Mouse (Mus musculus) layer of hippocampus, postnatal 14 days (tissue): ENCODE data around the gene Rnf19b. TPM values are rescaled to one million over a fixed set of nuclear protein-coding genes. Genes with fewer than 3 reads are reported as not detected.

Experiments used
- DNase-seq, 2 experiments: peaks; one replicate each; pipeline ENCODE4 v3.0.0; 2021 to 2022; ENCODE audit warnings: low spot score in 2 of 2, mixed read lengths in 1 of 2
- total RNA-seq, 2 experiments: library from RNA; stranded (reverse); gene quantifications; 2 replicates each; pipeline ENCODE4 v1.2.3; 2021

The Rnf19b gene
- total RNA-seq, 2 experiments from 2014 or later = 51.9 to 54.0 TPM

DNA sequence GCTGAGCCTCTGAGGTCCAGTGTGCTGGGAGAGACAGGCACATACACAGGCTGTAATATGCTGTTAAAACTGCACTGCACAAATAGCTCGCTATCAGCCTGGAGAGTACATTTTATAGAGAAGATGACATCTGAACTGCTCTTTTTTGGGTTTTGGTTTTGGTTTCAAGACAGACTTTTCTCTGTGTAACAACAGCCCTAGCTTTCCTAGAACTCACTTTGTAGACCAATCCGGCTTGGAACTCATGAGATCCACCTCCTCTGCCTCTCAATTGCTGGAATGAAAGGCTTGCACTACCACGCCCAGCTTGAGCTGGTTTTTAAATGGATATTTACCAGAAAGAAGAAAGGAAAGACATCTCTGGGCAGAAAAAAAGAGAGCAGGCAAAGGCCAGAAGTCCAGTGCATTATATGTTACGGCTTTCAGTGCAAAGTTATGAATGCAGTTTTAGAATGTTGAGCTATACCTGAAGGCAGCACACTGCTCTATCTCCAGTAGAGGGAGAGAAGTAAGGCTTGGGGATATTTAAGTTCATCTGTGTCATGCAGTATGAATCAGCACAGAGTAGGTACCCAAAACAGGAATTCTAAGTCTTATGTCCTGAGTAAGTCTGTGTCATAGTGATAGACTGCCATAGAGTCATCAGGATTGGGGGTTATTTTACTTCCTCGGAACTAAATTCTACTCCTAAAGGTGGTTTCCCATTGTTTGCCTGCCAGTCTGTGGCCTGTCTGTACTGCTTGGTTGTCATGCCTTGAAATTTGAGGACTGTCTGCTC lies 9.8 kb downstream of the Rnf19b start:
- DNase-seq = no peak

DNA sequence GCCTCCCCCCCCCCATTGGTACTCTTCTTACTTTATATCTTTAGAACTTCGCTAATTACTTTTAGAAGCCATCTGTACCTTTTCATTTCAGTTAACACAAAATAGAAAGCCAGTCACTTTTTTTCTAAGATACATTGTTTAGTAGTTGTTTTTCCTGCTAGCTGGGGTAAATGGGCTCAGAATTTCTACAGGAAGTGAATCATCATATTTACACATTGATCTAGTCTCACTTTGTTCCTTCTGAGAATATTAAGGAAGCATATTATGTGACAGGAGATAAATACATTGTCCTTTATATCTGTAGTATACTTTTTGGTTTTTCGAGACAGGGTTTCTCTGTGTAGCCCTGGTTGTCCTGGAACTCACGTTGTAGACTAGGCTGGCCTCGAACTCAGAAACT lies 10.8 kb downstream of the Rnf19b start:
- DNase-seq = no peak

DNA sequence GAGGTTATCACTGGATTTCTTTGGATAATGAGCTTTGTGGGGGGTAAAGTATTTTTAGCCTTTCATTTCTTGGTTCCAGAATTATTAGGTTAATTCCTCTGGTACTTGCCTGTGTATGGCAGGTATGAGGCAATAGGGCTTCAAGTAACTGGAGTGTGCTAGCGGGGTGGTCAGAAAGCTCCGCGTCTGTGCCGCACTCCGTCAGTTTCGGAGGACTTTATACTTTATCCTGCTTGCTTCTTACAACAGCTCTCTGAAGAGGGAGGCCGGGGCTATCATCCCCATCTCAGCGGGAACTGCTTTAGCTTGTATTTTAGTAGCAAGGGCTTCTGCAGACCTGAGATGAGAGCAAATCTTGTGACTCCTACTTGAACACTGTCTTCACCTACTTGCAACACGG lies 21.1 kb downstream of the Rnf19b start:
- DNase-seq = no peak

- no peak for DNase-seq
Observed at GRCm38 (mm10) chr4:129081041-129081440, 23.0 kb downstream of the Rnf19b start.

- DNase-seq = peak in 1 of 2 experiments; percentile 46
Observed at GRCm38 (mm10) chr4:129081512-129081911, 23.4 kb downstream of the Rnf19b start.

DNA sequence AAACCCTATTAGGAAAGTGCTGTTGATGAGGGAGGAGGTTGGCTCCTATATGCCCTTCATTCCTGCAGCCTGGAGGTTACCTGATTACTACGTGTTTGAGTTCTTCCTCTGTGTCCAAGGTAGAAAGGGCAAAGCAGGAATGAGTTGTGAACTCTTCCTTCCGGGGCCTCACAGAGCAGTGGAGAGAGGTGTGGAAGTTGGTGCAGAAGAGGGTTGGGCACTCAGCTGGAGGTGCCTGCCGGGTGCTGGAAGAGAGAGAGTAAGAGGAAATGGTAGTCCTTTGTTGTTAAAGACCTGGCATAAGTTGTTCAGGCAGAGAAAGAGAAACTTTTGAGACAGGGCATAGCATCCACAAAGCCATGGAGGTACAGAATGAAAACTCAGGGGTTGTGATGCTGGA lies 23.9 kb downstream of the Rnf19b start:
- no peak for DNase-seq

GRCm38 (mm10) chr4:129082379-129083115 lies 24.5 kb downstream of the Rnf19b start:
- DNase-seq = peak; percentile 47 to 52

- no peak for DNase-seq
Observed at GRCm38 (mm10) chr4:129084896-129085295, 26.8 kb downstream of the Rnf19b start.

DNA sequence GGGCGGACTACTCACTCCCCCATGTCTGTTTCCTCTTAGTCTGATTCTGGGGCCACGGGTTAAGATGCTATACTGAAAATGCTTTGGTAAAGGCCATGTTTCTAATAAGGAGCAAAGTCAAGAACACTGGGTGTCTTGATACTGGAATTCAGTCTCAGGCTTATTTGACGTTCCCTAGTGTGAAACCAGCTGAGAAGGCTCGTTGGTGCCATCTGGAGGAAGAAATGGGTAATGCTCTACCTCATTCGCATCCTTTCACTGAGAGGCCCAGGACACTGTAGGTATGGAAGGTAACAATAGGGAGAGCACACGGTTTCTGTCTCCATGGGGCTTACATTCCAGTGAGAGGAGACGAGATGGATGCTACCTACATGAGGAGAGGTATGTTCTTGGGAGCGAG lies 28.0 kb downstream of the Rnf19b start:
- peak; percentile 60 to 73 for DNase-seq

- DNase-seq = no peak
Observed at GRCm38 (mm10) chr4:129087850-129088249, 29.8 kb downstream of the Rnf19b start.

DNA sequence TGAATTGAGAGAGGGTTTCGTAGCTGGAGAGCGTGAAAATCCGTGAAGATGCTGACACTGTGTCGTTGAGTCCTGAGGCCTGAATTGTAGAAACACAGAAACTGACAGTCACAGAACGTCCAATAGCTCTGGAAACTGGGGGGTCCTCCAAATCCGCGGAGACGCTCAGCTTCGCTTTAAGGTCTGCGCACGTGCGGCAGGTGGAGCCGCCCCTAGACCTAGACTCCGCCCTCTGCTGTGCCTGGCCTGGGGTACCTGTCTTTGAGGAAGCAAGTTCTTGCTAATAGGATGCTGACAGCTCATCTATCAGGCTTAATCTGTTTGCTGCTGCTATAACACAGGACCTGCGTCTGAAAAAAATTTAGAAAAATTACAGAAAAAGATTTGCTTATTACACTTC lies 37.2 kb downstream of the Rnf19b start:
- DNase-seq = no peak

DNA sequence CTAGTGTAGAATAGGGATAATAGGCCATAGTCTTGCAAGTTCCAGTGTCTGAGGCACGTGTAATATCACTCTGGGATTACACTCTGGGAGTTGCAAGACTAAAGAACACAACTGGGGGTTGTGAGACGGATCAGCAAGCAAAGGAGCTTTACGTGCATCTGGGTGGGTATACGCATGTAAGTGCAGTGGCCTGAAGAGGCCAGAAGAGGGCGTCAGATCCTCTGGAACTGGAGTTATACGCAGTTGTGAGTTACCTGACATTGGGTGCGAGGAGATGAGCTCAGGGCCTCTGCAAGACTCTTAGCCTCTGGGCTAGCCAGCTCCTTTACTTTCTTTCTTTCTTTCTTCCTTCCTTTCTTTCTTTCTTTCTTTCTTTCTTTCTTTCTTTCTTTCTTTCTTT lies 38.9 kb downstream of the Rnf19b start:
- DNase-seq = no peak

DNA sequence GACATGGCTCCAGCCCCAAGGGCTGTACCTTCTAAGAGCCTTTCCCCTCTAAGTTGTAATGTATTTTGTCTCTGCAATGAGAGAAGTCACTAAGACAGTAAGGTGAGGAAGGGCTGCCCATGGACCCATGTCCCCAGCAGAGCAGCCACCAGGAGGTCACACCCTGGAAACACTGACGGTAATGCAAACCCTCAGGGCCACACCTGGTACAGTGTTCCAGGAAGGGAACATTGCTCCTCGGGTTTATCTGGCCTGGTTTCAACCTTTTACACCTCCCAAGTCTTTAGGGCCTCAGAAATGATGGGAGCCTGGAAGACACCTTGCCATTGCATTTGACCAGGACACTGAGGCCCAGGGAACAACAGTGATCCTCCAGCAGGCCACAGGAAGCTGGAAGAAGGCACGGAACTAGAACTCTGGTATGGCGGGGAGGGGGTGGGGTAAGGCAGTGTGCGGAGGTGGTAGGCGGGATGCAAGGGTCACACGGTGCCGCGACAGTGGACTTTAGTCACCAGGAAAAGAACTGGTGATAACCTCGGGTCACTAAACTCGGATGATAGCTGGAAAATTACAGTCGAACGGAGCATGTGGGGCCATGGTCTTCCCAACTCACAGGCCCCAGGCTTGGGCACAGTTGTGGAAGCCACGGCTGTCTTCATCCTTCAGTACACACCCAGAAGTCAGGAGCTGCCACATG lies 44.2 kb downstream of the Rnf19b start:
- no peak for DNase-seq

DNA sequence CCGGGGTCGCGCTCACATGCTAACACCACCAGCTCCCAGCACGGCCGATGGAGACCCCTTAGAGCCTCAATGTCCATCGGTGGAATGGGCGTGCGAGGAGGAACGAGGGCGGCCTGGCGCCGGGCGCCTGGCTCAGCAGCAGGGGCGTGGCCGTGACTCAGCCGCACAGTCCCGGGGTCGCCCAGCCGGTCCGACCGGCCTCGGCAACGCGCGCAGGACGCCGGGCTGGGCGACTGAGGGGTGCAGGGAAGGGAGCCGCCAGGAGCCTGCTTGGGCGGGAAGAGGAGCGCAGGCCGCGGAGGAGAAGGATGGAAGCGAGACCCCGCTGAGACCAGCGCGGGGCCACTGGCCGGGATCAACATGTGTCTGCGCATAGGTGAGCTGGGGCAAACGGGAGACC lies 47.3 kb downstream of the Rnf19b start, which contains the start of gene Tmem54:
Tmem54 (plus strand) TSS at position 193 of the 400 bp plus-strand sequence.
- DNase-seq = no peak

GRCm38 (mm10) chr4:129106073-129106472 lies 48.0 kb downstream of the Rnf19b start:
- no peak for DNase-seq

DNA sequence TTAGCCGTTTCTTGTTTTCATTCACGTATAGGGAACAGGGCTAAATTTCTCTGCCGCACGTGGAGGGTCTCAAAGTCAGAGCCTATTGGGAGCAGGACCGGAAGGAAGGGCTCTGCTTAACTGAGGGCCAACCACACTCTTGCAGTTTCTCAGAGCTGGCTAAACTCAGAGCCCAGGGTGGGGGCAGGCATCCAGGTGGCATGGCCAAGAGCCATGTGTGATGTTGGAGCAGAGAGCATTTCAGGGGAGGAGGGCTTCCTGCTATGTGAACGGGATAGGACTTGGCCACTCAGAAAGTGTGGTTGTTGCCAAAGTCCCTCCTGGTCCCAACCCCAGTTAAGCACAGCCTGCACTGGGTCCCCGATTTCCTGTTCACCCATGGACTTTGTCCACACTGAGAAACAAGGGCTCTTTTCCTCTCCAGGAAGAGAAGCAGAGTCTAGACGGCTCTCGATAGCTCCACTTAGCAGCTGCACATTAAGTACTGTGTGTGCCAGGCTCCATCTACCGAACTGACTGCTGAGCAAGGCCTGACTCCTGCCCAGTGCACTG lies 49.4 kb downstream of the Rnf19b start:
- no peak for DNase-seq

- no peak for DNase-seq
Observed at GRCm38 (mm10) chr4:129108624-129109023, 50.6 kb downstream of the Rnf19b start.

- no peak for DNase-seq
Observed at GRCm38 (mm10) chr4:129110804-129111203, 52.7 kb downstream of the Rnf19b start.

DNA sequence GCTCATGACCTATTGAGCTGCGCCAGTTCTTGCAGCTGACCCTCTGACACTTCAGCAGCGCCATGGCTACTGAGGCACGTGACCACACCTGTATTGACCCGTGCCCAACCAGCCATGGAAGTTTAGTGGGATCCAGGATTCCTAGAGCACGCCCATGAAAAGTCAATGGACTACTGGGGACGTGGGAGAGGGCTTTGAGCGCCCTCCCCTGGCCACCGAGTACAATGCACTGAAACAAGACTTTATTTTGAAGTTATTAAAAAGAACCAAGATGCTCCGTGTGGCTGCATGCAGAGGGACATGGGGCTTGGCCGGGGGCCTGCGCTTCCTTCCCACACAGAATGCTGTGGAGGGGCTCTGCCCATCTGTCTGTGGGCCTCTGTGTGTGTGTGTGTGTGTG lies 53.3 kb downstream of the Rnf19b start:
- no peak for DNase-seq

DNA sequence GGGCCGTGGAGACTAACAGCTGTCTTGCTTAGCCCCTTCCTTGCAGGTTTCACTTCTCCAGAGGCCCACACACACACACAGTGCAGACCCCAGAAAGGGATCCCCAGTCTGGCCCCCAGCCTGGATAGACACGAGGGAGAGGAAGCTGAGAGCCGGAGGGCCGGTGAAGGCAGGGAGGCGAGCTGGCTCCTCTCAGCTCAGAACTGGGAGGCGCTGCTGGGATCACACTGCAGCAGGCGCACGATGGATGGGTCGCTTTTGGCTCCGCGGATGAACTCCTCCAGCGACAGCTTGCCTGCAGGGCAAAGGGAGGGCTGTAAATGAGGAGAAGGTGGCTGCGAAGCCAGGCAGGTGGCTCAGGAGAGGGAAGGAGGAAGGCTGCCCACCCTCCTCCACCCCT lies 54.2 kb downstream of the Rnf19b start:
- no peak for DNase-seq
